ENCODE assay signal across 20 mouse cellular contexts in the genomic region with DNA sequence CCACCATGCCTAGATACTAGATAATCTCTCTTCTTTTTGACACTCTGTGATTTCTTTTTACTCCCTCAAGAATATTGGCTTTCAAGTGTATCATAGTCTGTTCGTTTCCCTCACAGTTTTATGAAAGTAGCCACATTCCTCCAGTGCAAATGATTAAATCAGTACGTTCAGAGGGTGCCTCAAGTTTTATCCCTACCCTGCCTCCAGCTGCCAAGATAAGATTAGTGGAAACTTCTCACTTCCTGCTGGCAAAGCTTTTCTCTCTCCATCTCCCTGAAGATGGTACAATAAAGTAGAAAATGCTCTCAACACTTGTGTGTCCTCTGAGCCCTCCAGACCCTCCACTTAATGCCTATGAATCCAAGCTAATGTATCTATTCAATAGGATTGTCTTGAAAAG. TPM values are rescaled to one million over a fixed set of nuclear protein-coding genes. Genes with fewer than 3 reads are reported as not detected.
DNase-seq lines count a peak whose midpoint lies in the region; ATAC-seq and TF ChIP-seq lines count a peak whose summit lies in the region.
"Had no signal": no experiment of that assay in that cellular context is flagged by ENCODE, and none has a peak within 500 bp of the region (broad histone marks: within the 10 kb centered on the region; RNA-seq: fewer than 3 reads in every experiment).

No protein-coding gene starts in this region.

- in situ Hi-C loops in CH12.LX (cut with MboI; ENCODE audit: low pct_ligation_motif_present, low pct_unique_long_range_greater_than_20kb, low sequenced_read_pairs): no loop called here

- H3K36me3 ChIP-seq in CH12.LX (replicated peaks in 1 of 2; ENCODE audit: control insufficient read depth in 1 of 2, insufficient read depth in 1 of 2, low read length in 1 of 2): no peaks in the 10 kb centered on the region
- no peaks in the 10 kb centered on the region for H3K36me3 ChIP-seq in intestine, embryonic 16.5 days (ENCODE audit: control insufficient read depth, insufficient read depth, low read length)
- no peaks in the 10 kb centered on the region for H3K36me3 ChIP-seq in liver, embryonic 15.5 days (replicated peaks)
- H3K36me3 ChIP-seq: limb, embryonic 15.5 days; midbrain, embryonic 15.5 days; neural tube, embryonic 15.5 days had no signal

- no peak for TF ChIP-seq EP300 in CH12.LX (IDR thresholded peaks at IDR 0.05; ENCODE audit: low read length)

- H3K4me1 ChIP-seq in CH12.LX (ENCODE audit: control insufficient read depth in 1 of 2, insufficient read depth in 2 of 2): peaks cover 0 to 22% of the 10 kb centered on the region in 2 experiments; a peak in 2 of 4 replicates
- H3K4me1 ChIP-seq in intestine, embryonic 16.5 days (ENCODE audit: control insufficient read depth, insufficient read depth, low read length): peaks cover 6% of the 10 kb centered on the region; the same call in 1 of the 2 replicates
- peaks cover 32% of the 10 kb centered on the region for H3K4me1 ChIP-seq in liver, embryonic 15.5 days (replicated peaks)

- no peak for TF ChIP-seq RAD21 in CH12.LX (IDR thresholded peaks at IDR 0.05; ENCODE audit: low read depth, low read length)

- intact Hi-C loops in gastrocnemius, adult 2 months (cut with DNase I): no loop called here
- intact Hi-C loops in left cerebral cortex, adult 2 months (cut with DNase I): no loop called here

- H3K9ac ChIP-seq in CH12.LX (ENCODE audit: insufficient read depth, low read depth): peak overlapping the region; percentile 39; the same call in 1 of the 2 replicates
- no peak overlapping the region for H3K9ac ChIP-seq in intestine, embryonic 16.5 days (ENCODE audit: low read depth, low read length)
- H3K9ac ChIP-seq in liver, embryonic 15.5 days: no peak overlapping the region

- peaks cover 8% of the 10 kb centered on the region for H3K79me2 ChIP-seq in CH12.LX (replicated peaks; ENCODE audit: control insufficient read depth, extremely low read depth, insufficient read depth, poor library complexity, severe bottlenecking)

- dilution Hi-C loops in CH12.LX (cut with MboI; ENCODE audit: extremely low pct_ligation_motif_present, extremely low pct_unique_long_range_greater_than_20kb, low sequenced_read_pairs): no loop called here

- H3K27ac ChIP-seq in CH12.LX (ENCODE audit: insufficient read depth, low read depth): no peak overlapping the region
- H3K27ac ChIP-seq in intestine, embryonic 16.5 days (ENCODE audit: low read length): peak overlapping the region; percentile 31
- no peak overlapping the region; the same call in 1 of the 2 replicates for H3K27ac ChIP-seq in liver, embryonic 15.5 days (replicated peaks)
- no peak overlapping the region for H3K27ac ChIP-seq in gastrocnemius, adult 2 months
- H3K27ac ChIP-seq in left cerebral cortex, adult 2 months: no peak overlapping the region
- H3K27ac ChIP-seq: kidney, postnatal 0 days had no signal

- no peak for TF ChIP-seq POLR2A in CH12.LX (IDR thresholded peaks at IDR 0.05; ENCODE audit: low read depth, low read length)

- ATAC-seq in intestine, embryonic 16.5 days: no peak
- ATAC-seq in liver, embryonic 15.5 days (ENCODE audit: insufficient read depth): no peak
- ATAC-seq in megakaryocyte-erythroid progenitor cell, adult 5-6 weeks (replicated peaks; ENCODE audit: low FRiP score, low TSS enrichment, poor library complexity, severe bottlenecking): no peak
- ATAC-seq: forebrain, embryonic 14.5 days; hindbrain, embryonic 16.5 days; lung, postnatal 0 days; midbrain, embryonic 15.5 days had no signal

- H3K27me3 ChIP-seq in CH12.LX (replicated peaks): no peaks in the 10 kb centered on the region
- no peaks in the 10 kb centered on the region for H3K27me3 ChIP-seq in intestine, embryonic 16.5 days (replicated peaks; ENCODE audit: control insufficient read depth, insufficient read depth, low read length)
- H3K27me3 ChIP-seq in liver, embryonic 15.5 days: no peaks in the 10 kb centered on the region
- H3K27me3 ChIP-seq: limb, embryonic 15.5 days; megakaryocyte, embryonic 14.5 days; midbrain, embryonic 15.5 days; neural tube, embryonic 15.5 days had no signal

- H3K4me2 ChIP-seq in CH12.LX (ENCODE audit: insufficient read depth, low read depth, poor library complexity, severe bottlenecking): no peak overlapping the region
- H3K4me2 ChIP-seq in intestine, embryonic 16.5 days (ENCODE audit: low read depth, low read length): no peak overlapping the region
- H3K4me2 ChIP-seq in liver, embryonic 15.5 days: peak overlapping the region; percentile 92

- no peak overlapping the region for H3K4me3 ChIP-seq in CH12.LX (replicated peaks in 1 of 3; ENCODE audit: low read depth in 2 of 3, low read length in 2 of 3, poor library complexity in 1 of 3)
- H3K4me3 ChIP-seq in intestine, embryonic 16.5 days (ENCODE audit: low read length): no peak overlapping the region
- H3K4me3 ChIP-seq in liver, embryonic 15.5 days (replicated peaks): no peak overlapping the region
- H3K4me3 ChIP-seq in gastrocnemius, adult 2 months: no peak overlapping the region
- H3K4me3 ChIP-seq in left cerebral cortex, adult 2 months: no peak overlapping the region

- TF ChIP-seq CTCF in CH12.LX (conservative IDR thresholded peaks at IDR 0.05 in 1 of 2, IDR thresholded peaks at IDR 0.05 in 1 of 2; ENCODE audit: low read depth in 2 of 2, low read length in 2 of 2): no peak
- TF ChIP-seq CTCF in gastrocnemius, adult 2 months (IDR thresholded peaks at IDR 0.05): no peak
- no peak for TF ChIP-seq CTCF in left cerebral cortex, adult 2 months (IDR thresholded peaks at IDR 0.05)

- 44% methylated on average over 2 of the region's 2 CpGs for WGBS in intestine, embryonic 16.5 days
- WGBS in liver, embryonic 15.5 days (ENCODE audit: insufficient replicate concordance): 12% methylated on average over 2 of the region's 2 CpGs

- DNase-seq in CD4-positive helper T cell, adult 2 months (ENCODE audit: low read depth, low spot score): peak; percentile 3
- no peak for DNase-seq in CH12.LX (ENCODE audit: extremely low read depth)
- DNase-seq in gastrocnemius, adult 2 months: no peak
- DNase-seq in left cerebral cortex, adult 2 months (ENCODE audit: extremely low spot score in 1 of 2, low spot score in 2 of 2): no peak
- DNase-seq: adrenal gland, postnatal 36 days; gastrocnemius, postnatal 36 days; heart, postnatal 14 days; layer of hippocampus, postnatal 36 days; thymus, postnatal 14 days had no signal

- peaks cover 8% of the 10 kb centered on the region for H3K9me3 ChIP-seq in CH12.LX (replicated peaks; ENCODE audit: low read length)
- no peaks in the 10 kb centered on the region for H3K9me3 ChIP-seq in intestine, embryonic 16.5 days (ENCODE audit: control insufficient read depth, low read length)
- H3K9me3 ChIP-seq in liver, embryonic 15.5 days (replicated peaks): no peaks in the 10 kb centered on the region
- H3K9me3 ChIP-seq: limb, embryonic 15.5 days; midbrain, embryonic 15.5 days; neural tube, embryonic 15.5 days had no signal

TF ChIP-seq in CH12.LX, 34 proteins besides CTCF, POLR2A, EP300 and RAD21:
- no peak for TF ChIP-seq MAFK (IDR thresholded peaks at IDR 0.05; ENCODE audit: insufficient replicate concordance, low read length)
- TF ChIP-seq ETS1 (conservative IDR thresholded peaks at IDR 0.05; ENCODE audit: low read depth, low read length): no peak
- TF ChIP-seq PAX5 (IDR thresholded peaks at IDR 0.05; ENCODE audit: low read length): no peak
- no peak for TF ChIP-seq MAZ (IDR thresholded peaks at IDR 0.05; ENCODE audit: low read depth, low read length)
- no peak for TF ChIP-seq ELF1 (IDR thresholded peaks at IDR 0.05; ENCODE audit: low read depth, low read length)
- TF ChIP-seq CHD1 (IDR thresholded peaks at IDR 0.05; ENCODE audit: low read depth, low read length): no peak
- no peak for TF ChIP-seq ZMIZ1 (IDR thresholded peaks at IDR 0.05; ENCODE audit: low read depth, low read length)
- no peak for TF ChIP-seq NELFE (IDR thresholded peaks at IDR 0.05; ENCODE audit: low read depth, low read length)
- no peak for TF ChIP-seq JUN (IDR thresholded peaks at IDR 0.05; ENCODE audit: insufficient read depth, low read depth, low read length)
- TF ChIP-seq MYC (IDR thresholded peaks at IDR 0.05; ENCODE audit: low read depth, low read length): no peak
- TF ChIP-seq IRF4 (IDR thresholded peaks at IDR 0.05; ENCODE audit: low read depth, low read length): no peak
- no peak for TF ChIP-seq SMC3 (IDR thresholded peaks at IDR 0.05; ENCODE audit: low read depth, low read length)
- TF ChIP-seq MEF2A (IDR thresholded peaks at IDR 0.05; ENCODE audit: borderline replicate concordance, low read depth, low read length): no peak
- no peak for TF ChIP-seq POLR2AphosphoS2 (IDR thresholded peaks at IDR 0.05; ENCODE audit: low read depth, low read length)
- no peak for TF ChIP-seq BHLHE40 (IDR thresholded peaks at IDR 0.05; ENCODE audit: low read depth, low read length)

RNA-seq across cellular contexts. Expression of a gene that starts 1.9 kb away (rescaled TPM):
- 5.3 and 6.8 TPM in 2 replicates for total RNA-seq in CH12.LX (2012; rRNA removed)
- total RNA-seq in CH12.LX (2014; rRNA removed): 3.5 and 3.6 TPM in 2 replicates
- polyA plus RNA-seq in CH12.LX (2012; ENCODE audit: insufficient read length, low read depth): 8.3 and 8.5 TPM in 2 replicates
- 7.5 and 9.8 TPM in 2 replicates for polyA plus RNA-seq in intestine, embryonic 16.5 days (2015; fragmentation: Nextera tagmentation; extraction: Ambion mirVana)
- polyA plus RNA-seq in liver, embryonic 15.5 days (2015; fragmentation: Nextera tagmentation; extraction: Ambion mirVana): 5.9 and 6.0 TPM in 2 replicates
- 10 to 100 TPM; 39.6 to 41.6 TPM for total RNA-seq in gastrocnemius, adult 2 months (2021)
- 41.6 and 41.9 TPM in 2 replicates for total RNA-seq in megakaryocyte-erythroid progenitor cell, adult 5-6 weeks (2014; fragmentation: Nextera tagmentation)
- total RNA-seq in megakaryocyte-erythroid progenitor cell, adult 5-6 weeks (2017): 51.8 and 60.2 TPM in 2 replicates
- total RNA-seq in left cerebral cortex, adult 2 months (2021): 10 to 100 TPM; 47.4 to 50.4 TPM

Comparison
In these comparisons a context has a peak if more than half of its experiments do, and no peak if none do; other contexts are left out.
1. RNA of a gene that starts 1.9 kb away (total RNA-seq): 41.6 to 60.2 TPM in megakaryocyte-erythroid progenitor cell, adult 5-6 weeks, 47.4 to 50.4 TPM in left cerebral cortex, adult 2 months and 39.6 to 41.6 TPM in gastrocnemius, adult 2 months; 3.5 to 6.8 TPM in CH12.LX; every median in the first group is over 4 times any median in the second.